Mouse (Mus musculus) T-helper 1 cell (primary cell): ENCODE data around the gene Selenoh.

Source experiments
- in situ Hi-C: fragments of 300-600 bp; cut with MboI, MseI; formaldehyde crosslinking; loops from one replicate; pipeline ENCODE4 v1.15.1; 2025; ENCODE audit warnings: high pct_unique_total_duplicates

Gene Selenoh

DNA sequence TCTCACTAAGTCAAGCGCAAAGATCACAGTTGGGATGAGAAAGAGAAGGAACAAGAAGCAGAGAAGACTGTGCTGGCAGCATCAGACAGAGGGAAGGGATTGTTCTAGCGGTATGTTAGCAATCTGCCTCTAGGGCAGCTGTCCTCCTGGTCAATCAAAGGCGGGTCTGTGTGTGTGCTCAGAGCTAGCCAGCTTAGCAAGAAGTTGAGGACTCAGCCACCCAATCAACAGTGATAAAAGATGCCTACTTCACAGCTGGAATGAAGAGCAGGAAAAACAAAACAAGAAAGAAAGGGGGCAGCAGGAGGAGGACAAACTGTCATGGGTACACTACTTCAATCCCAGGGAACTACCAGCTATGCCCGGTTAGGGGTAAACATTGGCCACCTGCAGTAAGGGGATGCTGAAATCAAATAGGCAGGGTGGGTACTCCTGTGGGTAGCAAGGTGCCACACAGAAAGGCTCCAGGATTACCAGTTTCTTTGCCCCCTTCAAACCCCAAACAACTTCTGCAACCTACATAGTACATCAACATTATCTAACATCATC, 35.6 kb downstream of the Selenoh start:
- in situ Hi-C loops, result loop anchor here (25.0 kb wide), 1 partner anchor 673 kb away; the partner anchor contains the start of genes Gm13693, Gm13695, Gm13696 and Gm13698

GRCm38 (mm10) chr2:84634006-84634405, 36.6 kb downstream of the Selenoh start:
- in situ Hi-C loops, result loop anchor here (25.0 kb wide), 1 partner anchor 672 kb away; the partner anchor contains the start of genes Gm13693, Gm13695, Gm13696 and Gm13698

DNA sequence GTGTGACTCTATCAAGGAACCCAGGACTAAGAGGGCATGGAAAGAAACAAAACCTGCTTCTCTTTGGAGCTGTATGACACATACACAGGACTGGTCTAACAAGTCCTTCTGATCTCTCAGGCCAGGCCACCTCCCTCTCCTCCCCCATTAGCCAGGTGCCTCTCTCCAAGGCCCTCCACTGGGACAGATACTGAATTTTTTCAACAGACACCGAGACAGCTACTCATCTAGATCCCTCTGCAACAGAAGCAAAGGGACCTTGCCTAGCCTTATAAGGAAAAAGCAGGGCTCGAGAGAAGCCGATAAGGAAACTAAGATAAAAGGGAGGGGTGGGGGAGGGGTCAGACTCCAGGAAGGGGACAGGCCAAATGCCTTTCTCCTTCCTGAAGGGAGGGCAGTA, 37.6 kb downstream of the Selenoh start:
- in situ Hi-C loops, result loop anchor here (25.0 kb wide), 1 partner anchor 671 kb away; the partner anchor contains the start of genes Gm13693, Gm13695, Gm13696 and Gm13698

GRCm38 (mm10) chr2:84632001-84632400, 38.6 kb downstream of the Selenoh start:
- in situ Hi-C loops, result loop anchor here (25.0 kb wide), 1 partner anchor 670 kb away; the partner anchor contains the start of genes Gm13693, Gm13695, Gm13696 and Gm13698

DNA sequence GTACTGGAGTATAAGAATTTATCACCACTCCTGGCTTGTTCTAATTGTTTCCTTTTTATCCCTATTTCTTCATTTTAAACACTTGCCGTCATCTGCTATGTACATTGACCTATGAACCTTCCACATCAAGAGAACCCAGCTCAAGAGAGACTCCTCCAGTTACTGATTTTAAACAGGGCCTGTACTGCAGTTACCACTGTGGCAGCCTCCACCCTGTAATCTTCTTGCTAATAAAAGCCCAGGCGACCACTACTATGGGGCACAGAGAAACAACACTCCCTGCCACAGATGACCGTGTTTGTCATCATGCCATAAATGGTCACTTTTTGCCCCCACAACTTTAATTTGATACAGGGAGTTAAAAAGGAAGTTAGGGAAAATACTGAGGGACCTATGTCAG, 43.5 kb downstream of the Selenoh start:
- in situ Hi-C loops, result loop anchor here (25.0 kb wide), 1 partner anchor 665 kb away; the partner anchor contains the start of genes Gm13693, Gm13695, Gm13696 and Gm13698

DNA sequence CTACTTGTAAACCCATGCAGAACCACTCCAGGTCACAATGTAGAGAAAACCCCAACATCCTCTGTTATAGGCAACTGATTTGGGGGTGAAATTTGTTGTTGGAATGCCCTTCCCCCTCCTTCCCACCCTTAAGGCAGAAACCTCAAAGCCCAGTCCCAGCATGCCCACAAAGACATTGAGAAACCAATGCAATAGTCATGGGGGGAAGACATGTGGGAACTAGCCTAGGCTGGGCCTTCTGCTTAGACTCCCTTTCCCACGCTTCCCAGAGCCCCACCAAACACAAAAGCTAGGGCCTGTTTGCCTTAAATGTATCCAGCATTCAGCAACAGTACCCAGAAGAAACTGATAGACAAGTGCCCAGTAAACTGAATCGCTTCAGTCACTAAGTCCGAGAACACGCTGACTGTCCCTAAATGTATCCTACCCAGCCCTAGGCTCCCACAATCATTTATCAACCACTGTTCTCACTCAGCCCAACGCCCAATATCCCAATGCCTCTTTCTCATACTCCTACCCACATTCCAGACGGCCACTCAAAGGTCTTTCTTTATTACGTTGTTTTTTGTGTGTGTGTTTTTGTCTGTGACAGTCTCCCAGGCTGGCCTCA, 44.1 kb downstream of the Selenoh start:
- in situ Hi-C loops, result loop anchor here (25.0 kb wide), 1 partner anchor 664 kb away; the partner anchor contains the start of genes Gm13693, Gm13695, Gm13696 and Gm13698

GRCm38 (mm10) chr2:84624201-84624600, 46.4 kb downstream of the Selenoh start:
- in situ Hi-C loops, result no loop called here

DNA sequence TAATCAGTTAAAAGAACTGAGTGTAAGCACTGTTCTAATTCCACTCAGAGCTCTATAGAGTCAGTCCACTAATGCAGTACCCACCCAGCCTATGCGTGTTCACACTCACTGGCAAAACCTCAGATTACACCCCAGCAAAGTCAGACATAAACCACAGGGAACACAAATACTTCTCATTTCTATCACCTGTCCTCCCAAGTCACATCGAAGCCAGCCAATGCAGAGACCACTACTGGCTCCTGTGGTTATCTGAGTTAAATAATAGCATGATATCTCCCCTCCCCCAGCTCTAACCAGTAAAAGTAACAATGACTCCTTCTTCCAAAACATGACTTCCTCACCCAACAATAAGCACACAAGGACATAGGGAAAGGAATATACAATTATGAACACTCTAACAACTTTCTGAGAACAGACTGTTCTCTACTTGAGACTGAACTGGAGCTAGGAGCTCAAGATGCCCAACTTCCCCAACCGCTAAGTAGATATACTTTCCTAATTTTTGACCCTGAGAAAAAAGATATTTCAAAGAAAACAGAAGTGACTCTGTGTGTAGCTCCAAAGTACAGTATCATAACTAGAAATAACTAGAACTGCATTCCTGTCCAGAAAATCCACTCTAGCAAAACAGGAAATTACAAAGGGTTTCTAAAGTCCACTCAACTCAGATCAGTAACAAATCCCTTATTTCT, 47.0 kb downstream of the Selenoh start:
- in situ Hi-C loops, result no loop called here

DNA sequence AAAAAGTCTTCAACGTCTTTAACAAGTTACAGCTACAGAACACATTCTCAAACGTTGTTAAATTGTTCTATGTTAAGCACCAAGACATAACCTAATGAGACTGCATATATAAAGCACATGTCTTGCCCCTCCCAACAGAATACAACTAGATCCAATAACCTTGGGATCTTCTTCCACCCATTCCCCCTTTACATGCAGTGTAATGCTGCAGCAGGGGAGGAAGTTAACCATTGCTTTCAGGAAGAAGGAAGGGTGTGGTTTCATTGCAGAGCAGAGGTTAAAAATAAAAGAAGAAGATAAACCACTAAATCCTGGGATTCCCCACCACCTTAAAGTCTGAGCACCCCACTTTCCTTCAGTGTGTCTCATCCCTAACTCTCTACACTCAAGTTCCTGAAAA, 47.9 kb downstream of the Selenoh start:
- in situ Hi-C loops, result no loop called here

DNA sequence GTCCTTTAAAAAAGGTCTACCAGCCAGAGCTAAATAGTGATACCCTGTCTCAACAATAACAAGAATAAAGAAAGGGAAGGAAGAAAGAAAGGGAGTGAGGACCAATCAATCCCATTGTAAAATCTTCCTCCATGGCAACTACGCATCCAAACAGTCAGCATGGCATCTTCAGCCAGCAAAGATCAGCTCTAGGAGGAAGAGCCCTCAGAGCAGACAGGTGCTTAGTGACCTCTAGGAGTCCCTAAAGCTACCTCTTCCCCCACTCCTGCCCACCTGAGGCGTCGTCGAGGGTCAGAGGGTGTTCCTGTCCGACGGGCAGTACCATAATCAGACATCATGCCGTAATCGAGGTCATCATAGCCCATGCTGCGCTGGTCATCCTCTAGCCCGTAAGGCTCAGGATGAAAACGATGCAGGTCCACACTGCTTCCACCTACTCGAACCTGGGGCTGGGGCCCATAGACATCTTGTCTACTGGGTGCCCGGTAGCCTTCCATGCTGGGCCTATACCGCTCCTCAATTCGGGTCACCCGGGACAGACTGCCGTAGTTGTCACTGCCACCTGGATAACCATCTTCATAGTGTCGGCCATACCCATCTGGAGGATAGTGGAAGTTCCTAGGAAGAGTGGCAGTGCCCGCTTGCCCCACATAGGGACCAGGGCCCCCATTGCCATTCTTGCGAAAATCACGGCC, 50.8 kb downstream of the Selenoh start:
- in situ Hi-C loops, result loop anchor here (5.0 kb wide), 1 partner anchor 48 kb away; no protein-coding TSS in a partner anchor
